Mouse (Mus musculus): Measurements from ENCODE around the gene Arhgap35.
"Not testable (repeated sequence)": the region's sequence is repeated elsewhere in the genome, so short reads cannot be mapped to it uniquely, and the experiment has no call there.

The Arhgap35 gene

GRCm38 (mm10) chr7:16614888-16615715 is at the start of gene Arhgap35:
Gene Arhgap35, minus strand, starts transcription at chr7:16614993.
- peak; percentile 99 for DNase-seq (ENCODE audit: low read depth, low spot score)

GRCm38 (mm10) chr7:16644260-16644659 is 29.5 kb upstream of the Arhgap35 start:
- peak; percentile 77 for DNase-seq (ENCODE audit: low read depth, low spot score)

DNA sequence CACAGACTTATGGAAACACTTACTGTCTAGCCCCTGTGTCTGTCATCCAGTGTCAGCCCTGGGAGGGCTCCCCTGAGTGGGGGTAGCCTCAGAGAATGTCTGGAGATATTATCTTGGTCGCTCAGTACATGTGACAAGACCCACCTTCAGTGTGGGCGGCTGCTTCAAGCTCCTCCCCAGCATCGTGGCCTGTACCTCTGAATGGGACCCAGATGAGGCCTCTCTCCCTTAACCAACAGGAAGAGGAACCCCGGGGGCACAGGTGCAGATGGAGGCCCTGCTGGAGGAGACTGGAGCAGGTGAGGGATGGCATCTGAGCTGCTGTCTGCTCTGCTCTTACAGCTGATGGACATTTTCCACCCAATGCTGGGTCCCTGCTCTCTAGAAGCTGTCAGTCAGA is 28.3 kb upstream of the Arhgap35 start:
- DNase-seq (ENCODE audit: low read depth, low spot score) = not testable (repeated sequence)

- no peak for DNase-seq (ENCODE audit: low read depth, low spot score)
Measured at GRCm38 (mm10) chr7:16639028-16639427, 24.2 kb upstream of the Arhgap35 start.

- no peak for DNase-seq (ENCODE audit: low read depth, low spot score)
Measured at GRCm38 (mm10) chr7:16635116-16635515, 20.3 kb upstream of the Arhgap35 start.

- peak; percentile 80 for DNase-seq (ENCODE audit: low read depth, low spot score)
Measured at GRCm38 (mm10) chr7:16633913-16634312, 19.1 kb upstream of the Arhgap35 start.

GRCm38 (mm10) chr7:16631932-16632331 is 17.1 kb upstream of the Arhgap35 start:
- peak; percentile 54 for DNase-seq (ENCODE audit: low read depth, low spot score)

- peak; percentile 36 for DNase-seq (ENCODE audit: low read depth, low spot score)
Measured at GRCm38 (mm10) chr7:16631025-16631424, 16.2 kb upstream of the Arhgap35 start.

GRCm38 (mm10) chr7:16629598-16630296 is 15.0 kb upstream of the Arhgap35 start:
- DNase-seq (ENCODE audit: low read depth, low spot score) = peak; percentile 84

GRCm38 (mm10) chr7:16628096-16628771 is 13.4 kb upstream of the Arhgap35 start:
- peak; percentile 88 for DNase-seq (ENCODE audit: low read depth, low spot score)

DNA sequence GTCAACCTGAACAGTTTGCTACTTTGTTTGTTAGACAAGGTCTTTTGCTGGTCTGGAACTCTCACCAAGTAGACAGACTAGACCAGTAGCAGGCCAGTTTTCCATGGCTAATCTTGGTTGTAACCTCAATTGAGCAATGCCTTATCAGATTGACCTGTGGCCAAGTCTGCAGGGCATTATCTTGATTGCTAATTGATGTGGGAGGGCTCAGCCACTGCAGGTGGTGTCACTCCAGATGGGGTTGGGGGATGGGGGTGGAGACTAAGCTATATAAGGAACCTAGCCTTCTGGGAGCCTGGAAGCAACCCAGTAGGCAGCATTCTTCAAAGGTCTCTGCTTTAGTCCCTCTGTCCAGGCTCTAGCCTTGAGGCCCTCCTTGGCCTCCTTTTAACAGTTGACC is 8.9 kb upstream of the Arhgap35 start:
- DNase-seq (ENCODE audit: low read depth, low spot score) = no peak

- DNase-seq (ENCODE audit: low read depth, low spot score) = no peak
Measured at GRCm38 (mm10) chr7:16623131-16623530, 8.3 kb upstream of the Arhgap35 start.

DNA sequence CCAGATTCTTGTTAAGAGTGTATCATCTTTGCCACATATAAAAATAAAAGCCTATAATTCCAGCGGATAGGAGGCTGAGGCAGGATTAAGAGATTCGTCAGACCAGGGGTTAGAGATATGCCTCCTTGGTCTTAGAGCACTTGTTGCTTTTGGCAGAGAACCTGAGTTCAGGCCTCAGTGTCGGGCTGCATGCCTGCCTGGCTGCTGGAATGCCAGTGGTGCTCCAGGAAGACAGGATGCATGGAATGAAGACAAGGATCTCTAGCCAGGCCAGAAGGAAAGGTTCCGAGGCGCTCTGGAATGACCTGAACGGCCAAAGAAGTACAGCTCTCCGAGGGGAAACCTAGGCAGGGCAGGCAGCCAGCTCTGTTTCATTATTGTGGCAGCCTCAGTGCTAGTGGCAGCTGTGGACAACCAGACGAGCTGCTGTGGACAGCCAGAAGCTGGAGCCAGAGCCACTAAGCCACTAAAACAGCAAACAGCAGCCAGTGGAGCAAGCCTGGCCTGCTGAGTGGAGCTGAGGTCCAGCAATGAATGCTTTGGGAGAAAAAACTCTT is 6.4 kb upstream of the Arhgap35 start:
- DNase-seq (ENCODE audit: low read depth, low spot score) = no peak

- peak; percentile 71 for DNase-seq (ENCODE audit: low read depth, low spot score)
Measured at GRCm38 (mm10) chr7:16618661-16619211, 3.9 kb upstream of the Arhgap35 start.

- peak; percentile 37 for DNase-seq (ENCODE audit: low read depth, low spot score)
Measured at GRCm38 (mm10) chr7:16617045-16617444, 2.3 kb upstream of the Arhgap35 start.

- peak; percentile 87 for DNase-seq (ENCODE audit: low read depth, low spot score)
Measured at GRCm38 (mm10) chr7:16614171-16614887, 464 bp downstream of the Arhgap35 start.

DNA sequence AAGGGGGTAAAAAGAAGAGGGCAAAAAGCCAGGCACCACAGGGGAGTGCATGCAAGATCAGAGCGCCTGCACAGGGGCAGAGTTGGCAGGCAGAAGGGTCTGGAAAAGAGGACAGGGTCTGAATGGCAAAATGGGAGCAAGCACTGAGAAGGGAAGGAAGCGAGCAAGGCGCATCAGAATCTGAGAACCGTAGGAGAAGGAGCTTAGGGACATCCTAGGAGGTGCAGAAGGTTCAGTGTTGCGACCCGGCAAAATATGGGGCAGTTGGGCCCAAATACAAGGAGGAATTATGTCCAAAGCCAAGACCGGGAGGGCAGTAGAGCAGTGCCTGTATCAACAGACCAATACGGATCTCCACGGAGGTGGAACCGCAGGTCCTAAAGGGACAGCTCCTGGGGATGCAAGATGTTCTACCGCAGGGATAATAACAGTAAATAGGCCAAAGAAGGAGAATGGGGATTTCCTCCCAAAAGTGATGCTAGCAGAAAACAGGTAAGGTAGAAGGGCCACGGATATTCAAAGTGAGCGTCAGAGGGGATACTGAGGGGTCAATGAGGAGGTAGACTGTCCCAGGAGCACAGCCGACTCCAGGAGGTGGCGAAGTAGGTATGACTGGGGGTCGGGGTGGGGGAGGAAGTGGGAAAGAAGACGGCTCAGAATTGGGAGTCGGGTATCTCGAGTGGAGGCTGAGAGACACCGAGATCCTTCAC is 1.2 kb downstream of the Arhgap35 start:
- peak; percentile 20 for DNase-seq (ENCODE audit: low read depth, low spot score)

DNA sequence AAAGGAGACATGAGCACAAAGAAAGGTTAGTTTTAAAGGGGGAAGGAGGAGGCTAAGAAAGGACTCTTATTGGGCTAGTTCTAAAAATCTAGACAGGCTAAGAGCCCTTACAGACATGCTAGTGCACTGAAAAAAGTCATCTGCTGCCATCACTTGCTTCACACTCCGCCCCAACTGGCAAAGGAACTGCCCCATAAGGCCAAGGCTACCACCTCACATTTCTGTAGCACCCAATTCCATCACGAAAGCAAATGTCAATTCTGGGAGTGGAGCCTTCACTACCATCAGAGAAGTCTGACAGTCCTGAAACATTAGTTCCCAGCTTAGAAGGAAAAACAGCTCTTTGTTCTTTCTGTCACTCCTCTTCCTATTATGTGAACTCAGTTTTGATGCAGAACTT is 4.4 kb downstream of the Arhgap35 start:
- DNase-seq (ENCODE audit: low read depth, low spot score) = no peak

DNA sequence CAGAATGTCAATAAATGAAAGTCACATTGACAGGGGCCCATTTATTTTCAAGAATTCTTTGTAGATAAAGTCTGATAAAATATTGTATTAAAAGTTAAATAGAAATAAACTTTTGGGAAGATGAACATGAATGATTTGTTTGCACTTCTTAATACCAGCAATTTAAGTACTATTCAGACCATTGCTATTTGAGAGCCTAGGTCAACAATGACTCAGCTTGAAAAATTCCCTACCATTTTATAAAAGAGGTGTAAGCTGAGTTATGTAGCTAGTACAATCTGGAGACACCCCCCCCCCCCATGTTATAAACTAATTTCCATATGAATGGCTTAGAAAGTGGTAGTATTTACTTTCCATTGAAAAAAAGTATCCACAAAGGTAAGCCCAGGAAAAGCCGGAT is 5.8 kb downstream of the Arhgap35 start:
- no peak for DNase-seq (ENCODE audit: low read depth, low spot score)

GRCm38 (mm10) chr7:16608046-16608445 is 6.7 kb downstream of the Arhgap35 start:
- no peak for DNase-seq (ENCODE audit: low read depth, low spot score)
